Mouse (Mus musculus) limb, embryonic 15.5 days (tissue): Measurements from ENCODE around the gene Apom. TPM values are rescaled to one million over a fixed set of nuclear protein-coding genes. Genes with fewer than 3 reads are reported as not detected.
"Not testable (repeated sequence)": the region's sequence is repeated elsewhere in the genome, so short reads cannot be mapped to it uniquely, and the experiment has no call there.

Experiments used
- ATAC-seq: fragments of 200-750 bp; cut with Nextera tagmentation; 2 replicates; pipeline ENCODE4 v1.8.0; 2017; ENCODE audit warnings: low read depth, moderate TSS enrichment; ENCODE audit not compliant: insufficient number of reproducible peaks, low FRiP score, low TSS enrichment
- H3K27ac ChIP-seq: fragments of 300-500 bp; sonication (generic); 2 replicates; pipeline ENCODE4 v1.5.1; 2015; ENCODE audit warnings: moderate library complexity, mild to moderate bottlenecking, inconsistent platforms
- H3K27me3 ChIP-seq: fragments of 300-500 bp; sonication (generic); 2 replicates; pipeline ENCODE4 v1.6.1; 2015; ENCODE audit warnings: inconsistent platforms
- H3K36me3 ChIP-seq: fragments of 300-500 bp; sonication (generic); 2 replicates; pipeline ENCODE4 v1.6.1; 2015; ENCODE audit warnings: inconsistent platforms
- H3K4me1 ChIP-seq: fragments of 300-500 bp; sonication (generic); 2 replicates; pipeline ENCODE4 v1.6.1; 2015; ENCODE audit warnings: inconsistent platforms
- H3K4me2 ChIP-seq: fragments of 300-500 bp; sonication (generic); 2 replicates; pipeline ENCODE4 v1.6.1; 2015; ENCODE audit warnings: mild to moderate bottlenecking, inconsistent platforms
- H3K4me3 ChIP-seq: fragments of 300-500 bp; sonication (generic); 2 replicates; pipeline ENCODE4 v1.5.1; 2015; ENCODE audit warnings: mild to moderate bottlenecking, inconsistent platforms
- H3K9ac ChIP-seq: fragments of 300-500 bp; sonication (generic); 2 replicates; pipeline ENCODE4 v1.6.1; 2015; ENCODE audit warnings: inconsistent platforms
- H3K9me3 ChIP-seq: fragments of 300-500 bp; sonication (generic); 2 replicates; pipeline ENCODE4 v1.6.1; 2016; ENCODE audit warnings: inconsistent platforms
- WGBS: fragments of 180-500 bp; shearing (Covaris S2); methylation state at CpG from one replicate; pipeline ENCODE4 v1.1.7; 2015; 5-methylcytosine and 5-hydroxymethylcytosine counted together
- polyA plus RNA-seq: library from polyadenylated mRNA; unstranded; fragments of >200 nt; fragmentation: Nextera tagmentation; extraction: Ambion mirVana; gene quantifications from 2 replicates; pipeline ENCODE4 v1.2.1, GENCODE M21; 2015

Gene Apom
- polyA plus RNA-seq, 1 experiment from 2014 or later = 2.0 TPM

- H3K4me3 ChIP-seq, ATAC-seq, H3K27me3 ChIP-seq, H3K27ac ChIP-seq, H3K9me3 ChIP-seq, H3K4me2 ChIP-seq, H3K9ac ChIP-seq: not testable (repeated sequence)
- 91% methylated on average over 9 of the region's 9 CpGs for whole genome bisulfite sequencing
- peaks cover 29% of the 10 kb centered on the region for H3K36me3 ChIP-seq
- H3K4me1 ChIP-seq = peaks cover 45% of the 10 kb centered on the region
Measured at GRCm38 (mm10) chr17:35123287-35123686, 8.6 kb downstream of the Apom start.

GRCm38 (mm10) chr17:35121871-35122303, 10.0 kb downstream of the Apom start, which contains the start of gene Csnk2b:
Gene Csnk2b (minus strand): TSS chr17:35122053.
- peak within 1 kb of the TSS; percentile 90 for H3K4me2 ChIP-seq
- H3K9me3 ChIP-seq = no peaks in the 10 kb centered on the region
- H3K36me3 ChIP-seq = peaks cover 39% of the 10 kb centered on the region
- H3K4me3 ChIP-seq = peak within 1 kb of the TSS; percentile 87
- H3K4me1 ChIP-seq = peaks cover 34% of the 10 kb centered on the region
- under 1% methylated on average over 19 of the region's 19 CpGs for WGBS
- no peak for ATAC-seq
- H3K27ac ChIP-seq = peak within 1 kb of the TSS; percentile 93
- no peaks in the 10 kb centered on the region for H3K27me3 ChIP-seq
- peak within 1 kb of the TSS; percentile 94 for H3K9ac ChIP-seq

- peak within 1 kb of the TSS; percentile 93 for H3K27ac ChIP-seq
- H3K4me3 ChIP-seq = peak within 1 kb of the TSS; percentile 87
- peak within 1 kb of the TSS; percentile 90 for H3K4me2 ChIP-seq
- peak within 1 kb of the TSS; percentile 94 for H3K9ac ChIP-seq
- H3K9me3 ChIP-seq = no peaks in the 10 kb centered on the region
- ATAC-seq = peak; percentile 96
- H3K27me3 ChIP-seq = no peaks in the 10 kb centered on the region
- H3K4me1 ChIP-seq = peaks cover 30% of the 10 kb centered on the region
- under 1% methylated on average over 50 of the region's 50 CpGs for WGBS
- H3K36me3 ChIP-seq = peaks cover 44% of the 10 kb centered on the region
Measured at GRCm38 (mm10) chr17:35121143-35121799, 10.6 kb downstream of the Apom start, which contains the start of gene Gpank1. Gene Gpank1 (plus strand): TSS chr17:35121455.

- peak overlapping the region; percentile 87 for H3K4me3 ChIP-seq
- WGBS = under 1% methylated on average over 33 of the region's 33 CpGs
- peak overlapping the region; percentile 94 for H3K9ac ChIP-seq
- peaks cover 29% of the 10 kb centered on the region for H3K4me1 ChIP-seq
- H3K27me3 ChIP-seq = no peaks in the 10 kb centered on the region
- H3K9me3 ChIP-seq = no peaks in the 10 kb centered on the region
- peak overlapping the region; percentile 87 for H3K4me2 ChIP-seq
- no peak for ATAC-seq
- H3K27ac ChIP-seq = peak overlapping the region; percentile 81
- peaks cover 49% of the 10 kb centered on the region for H3K36me3 ChIP-seq
Measured at GRCm38 (mm10) chr17:35120745-35121142, 11.1 kb downstream of the Apom start.

GRCm38 (mm10) chr17:35115046-35116019, 16.5 kb downstream of the Apom start, which contains the start of gene Ly6g5b:
Gene Ly6g5b (minus strand): TSS chr17:35115428.
- no peak within 1 kb of the TSS for H3K4me3 ChIP-seq
- H3K9ac ChIP-seq = no peak within 1 kb of the TSS
- no peaks in the 10 kb centered on the region for H3K9me3 ChIP-seq
- no peak within 1 kb of the TSS for H3K4me2 ChIP-seq
- 83% methylated on average over 8 of the region's 8 CpGs for WGBS
- ATAC-seq = no peak
- no peaks in the 10 kb centered on the region for H3K27me3 ChIP-seq
- no peak within 1 kb of the TSS for H3K27ac ChIP-seq
- H3K4me1 ChIP-seq = peaks cover 8% of the 10 kb centered on the region
- peaks cover 55% of the 10 kb centered on the region for H3K36me3 ChIP-seq

- ATAC-seq = no peak
- H3K27ac ChIP-seq = no peak overlapping the region
- no peak overlapping the region for H3K4me3 ChIP-seq
- H3K4me1 ChIP-seq = no peaks in the 10 kb centered on the region
- H3K9ac ChIP-seq = no peak overlapping the region
- no peak overlapping the region for H3K4me2 ChIP-seq
- H3K9me3 ChIP-seq = no peaks in the 10 kb centered on the region
- H3K27me3 ChIP-seq = no peaks in the 10 kb centered on the region
- 81% methylated on average over 9 of the region's 9 CpGs for WGBS
- H3K36me3 ChIP-seq = peaks cover 29% of the 10 kb centered on the region
Measured at GRCm38 (mm10) chr17:35111774-35112173, 20.1 kb downstream of the Apom start.

- WGBS = 81% methylated on average over 6 of the region's 6 CpGs
Measured at GRCm38 (mm10) chr17:35108097-35108496, 23.8 kb downstream of the Apom start, which contains the start of gene Ly6g5c. Gene Ly6g5c (plus strand): TSS chr17:35108279.

GRCm38 (mm10) chr17:35106522-35106921, 25.3 kb downstream of the Apom start:
- Histone ChIP-seq H3K27me3 (no peaks in the 10 kb centered on the region), H3K9ac (no peak overlapping the region), H3K36me3 (peaks cover 28% of the 10 kb centered on the region), H3K4me1 (peaks cover 7% of the 10 kb centered on the region; the same call in 1 of the 2 replicates), H3K4me2 (no peak overlapping the region), H3K27ac (no peak overlapping the region), H3K4me3 (no peak overlapping the region), H3K9me3 (no peaks in the 10 kb centered on the region)
- WGBS = 60% methylated on average over 3 of the region's 3 CpGs
- no peak for ATAC-seq

More at GRCm38 (mm10) chr17:35108097-35108496, 23.8 kb downstream of the Apom start, which contains the start of gene Ly6g5c:
- H3K27ac ChIP-seq = no peak within 1 kb of the TSS
- no peak for ATAC-seq
- H3K9ac ChIP-seq = no peak within 1 kb of the TSS
- H3K4me3 ChIP-seq = no peak within 1 kb of the TSS
- H3K4me2 ChIP-seq = no peak within 1 kb of the TSS
- H3K27me3 ChIP-seq = no peaks in the 10 kb centered on the region
- peaks cover 13% of the 10 kb centered on the region for H3K36me3 ChIP-seq
- no peaks in the 10 kb centered on the region for H3K9me3 ChIP-seq
- H3K4me1 ChIP-seq = peaks cover 7% of the 10 kb centered on the region; the same call in 1 of the 2 replicates

- H3K27ac ChIP-seq = no peak overlapping the region; the same call in 1 of the 2 replicates
- H3K36me3 ChIP-seq = peaks cover 35% of the 10 kb centered on the region
- no peaks in the 10 kb centered on the region for H3K27me3 ChIP-seq
- peaks cover 7% of the 10 kb centered on the region; the same call in 1 of the 2 replicates for H3K4me1 ChIP-seq
- H3K4me2 ChIP-seq = no peak overlapping the region
- ATAC-seq = no peak
- H3K4me3 ChIP-seq = no peak overlapping the region
- no peak overlapping the region for H3K9ac ChIP-seq
- 22% methylated on average over 13 of the region's 13 CpGs for WGBS
- H3K9me3 ChIP-seq = no peaks in the 10 kb centered on the region
Measured at GRCm38 (mm10) chr17:35105740-35106389, 26.0 kb downstream of the Apom start.

GRCm38 (mm10) chr17:35104754-35105153, 27.1 kb downstream of the Apom start:
- H3K9me3 ChIP-seq = no peaks in the 10 kb centered on the region
- no peak for ATAC-seq
- no peaks in the 10 kb centered on the region for H3K27me3 ChIP-seq
- no peak overlapping the region for H3K4me3 ChIP-seq
- 87% methylated on average over 6 of the region's 6 CpGs for WGBS
- H3K27ac ChIP-seq = no peak overlapping the region
- no peak overlapping the region for H3K4me2 ChIP-seq
- H3K36me3 ChIP-seq = peaks cover 46% of the 10 kb centered on the region
- H3K9ac ChIP-seq = no peak overlapping the region
- peaks cover 7% of the 10 kb centered on the region; the same call in 1 of the 2 replicates for H3K4me1 ChIP-seq

GRCm38 (mm10) chr17:35104079-35104478, 27.8 kb downstream of the Apom start:
- peaks cover 53% of the 10 kb centered on the region for H3K36me3 ChIP-seq
- WGBS = 87% methylated on average over 7 of the region's 7 CpGs

More at GRCm38 (mm10) chr17:35104079-35104478, 27.8 kb downstream of the Apom start:
- peaks cover 7% of the 10 kb centered on the region; the same call in 1 of the 2 replicates for H3K4me1 ChIP-seq
- no peak overlapping the region for H3K4me3 ChIP-seq
- no peaks in the 10 kb centered on the region for H3K9me3 ChIP-seq
- H3K4me2 ChIP-seq = no peak overlapping the region
- no peak for ATAC-seq
- H3K9ac ChIP-seq = no peak overlapping the region
- H3K27me3 ChIP-seq = no peaks in the 10 kb centered on the region
- H3K27ac ChIP-seq = no peak overlapping the region
